Mouse (Mus musculus) megakaryocyte, embryonic 14.5 days (primary cell): ENCODE data around the gene Msl1.

ENCODE experiments used
- FLI1 ChIP-seq: IDR thresholded peaks from 2 replicates; pipeline ENCODE4 v1.6.1; 2012; ENCODE audit warnings: low read length, inconsistent platforms, mixed read lengths
- GATA1 ChIP-seq: IDR thresholded peaks from 3 replicates; pipeline ENCODE4 v1.6.1; 2012; ENCODE audit warnings: mixed read lengths, low read length, inconsistent platforms, borderline replicate concordance

DNA sequence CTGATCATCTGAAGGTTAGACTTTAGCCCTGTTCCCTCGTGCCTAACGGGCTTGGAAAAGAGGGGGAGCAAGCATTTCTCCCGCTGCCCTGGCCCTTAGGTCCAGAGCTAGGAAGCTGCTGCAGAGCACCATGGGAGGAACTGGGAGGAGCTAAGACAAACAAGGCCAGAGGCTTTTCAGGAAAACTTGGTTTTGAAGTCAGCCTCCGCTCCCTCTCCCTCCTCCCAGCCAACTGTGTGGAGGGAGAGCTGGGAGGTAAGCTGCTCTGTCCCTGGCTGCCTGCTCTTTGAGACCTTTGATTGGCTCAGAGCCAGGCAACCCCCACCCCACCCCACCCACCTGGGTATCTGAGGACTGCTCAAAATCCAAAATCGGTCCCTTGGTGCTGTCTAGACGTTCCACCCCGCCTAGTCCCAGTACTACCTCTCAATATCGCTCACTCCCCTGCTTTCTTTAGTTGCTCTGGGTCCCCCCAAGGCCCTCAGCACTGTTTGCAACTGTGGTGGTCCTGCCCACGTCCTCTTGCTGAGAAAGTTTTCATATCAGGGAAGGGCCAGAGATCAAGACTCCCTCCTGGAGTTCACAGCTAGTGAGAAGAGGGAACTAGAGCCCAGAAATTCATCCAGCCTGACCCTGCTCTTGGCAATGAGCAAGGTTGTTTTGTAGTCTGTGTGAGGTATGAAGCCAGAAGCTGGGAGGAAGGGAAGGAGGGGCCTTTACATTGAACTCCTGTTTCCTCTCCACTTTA, 18.3 kb upstream of the Msl1 start:
- TF ChIP-seq GATA1, result no peak
- no peak for TF ChIP-seq FLI1
